Mouse (Mus musculus) heart, embryonic 12.5 days (tissue): ENCODE data around the gene Syt16. TPM values are rescaled to one million over a fixed set of nuclear protein-coding genes. Genes with fewer than 3 reads are reported as not detected.

Experiments used
- ATAC-seq: fragments of 200-750 bp; cut with Nextera tagmentation; 2 replicates; pipeline ENCODE4 v1.8.0; 2017; ENCODE audit warnings: moderate TSS enrichment, moderate library complexity; ENCODE audit not compliant: insufficient number of reproducible peaks, low FRiP score
- H3K27ac ChIP-seq: fragments of 300-500 bp; sonication (generic); 2 replicates; pipeline ENCODE4 v1.5.1; 2016; ENCODE audit warnings: mild to moderate bottlenecking, moderate library complexity; ENCODE audit not compliant: poor library complexity, severe bottlenecking
- H3K27me3 ChIP-seq: fragments of 300-500 bp; sonication (generic); replicated peaks from 2 replicates; pipeline ENCODE4 v1.6.1; 2016; ENCODE audit warnings: mild to moderate bottlenecking, moderate library complexity
- H3K36me3 ChIP-seq: fragments of 300-500 bp; sonication (generic); 2 replicates; pipeline ENCODE4 v1.6.1; 2016; ENCODE audit warnings: mild to moderate bottlenecking, moderate library complexity
- H3K4me1 ChIP-seq: fragments of 300-500 bp; sonication (generic); replicated peaks from 2 replicates; pipeline ENCODE4 v1.6.1; 2016; ENCODE audit warnings: mild to moderate bottlenecking
- H3K4me2 ChIP-seq: fragments of 300-500 bp; sonication (generic); 2 replicates; pipeline ENCODE4 v1.6.1; 2016; ENCODE audit warnings: mild to moderate bottlenecking, moderate library complexity
- H3K4me3 ChIP-seq: fragments of 300-500 bp; sonication (generic); 2 replicates; pipeline ENCODE4 v1.5.1; 2016; ENCODE audit warnings: mild to moderate bottlenecking
- H3K9ac ChIP-seq: fragments of 300-500 bp; sonication (generic); 2 replicates; pipeline ENCODE4 v1.6.1; 2016; ENCODE audit warnings: mild to moderate bottlenecking, moderate library complexity
- H3K9me3 ChIP-seq: fragments of 300-500 bp; sonication (generic); replicated peaks from 2 replicates; pipeline ENCODE4 v1.6.1; 2016; ENCODE audit warnings: mild to moderate bottlenecking, moderate library complexity
- WGBS: fragments of 180-500 bp; shearing (Covaris S2); methylation state at CpG from one replicate; pipeline ENCODE4 v1.1.7; 2016; 5-methylcytosine and 5-hydroxymethylcytosine counted together
- polyA plus RNA-seq: library from polyadenylated mRNA; unstranded; fragments of >200 nt; fragmentation: Nextera tagmentation; extraction: Ambion mirVana; gene quantifications from 2 replicates; pipeline ENCODE4 v1.2.1, GENCODE M21; 2016

The Syt16 gene
- polyA plus RNA-seq, 1 experiment from 2014 or later = 0.33 TPM

DNA sequence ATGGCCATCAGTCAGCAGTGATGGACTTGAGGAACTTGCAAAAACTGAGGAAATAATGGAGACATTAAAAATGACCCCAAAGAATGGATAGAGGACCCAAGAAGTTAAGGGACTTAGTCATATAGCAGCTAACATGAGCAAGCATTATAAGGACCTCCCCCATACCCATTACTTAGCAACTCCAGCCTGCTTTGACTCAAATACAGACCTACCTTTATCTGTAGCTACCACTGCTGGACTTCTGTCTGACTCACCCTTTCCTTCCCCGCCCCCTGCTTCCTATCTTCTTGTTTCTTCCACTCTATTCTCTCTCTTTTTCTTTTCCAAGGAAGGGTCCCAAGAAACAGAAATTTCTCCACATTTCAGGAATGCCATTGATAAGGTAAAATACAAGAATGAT is 223.2 kb downstream of the Syt16 start:
- Histone ChIP-seq H3K9me3 (no peaks in the 10 kb centered on the region), H3K9ac (no peak overlapping the region), H3K4me3 (no peak overlapping the region), H3K27me3 (no peaks in the 10 kb centered on the region), H3K4me2 (no peak overlapping the region), H3K36me3 (no peaks in the 10 kb centered on the region), H3K4me1 (no peaks in the 10 kb centered on the region), H3K27ac (no peak overlapping the region)
- ATAC-seq = peak; percentile 89
- 63% methylated on average over 1 of the region's 1 CpGs for WGBS

DNA sequence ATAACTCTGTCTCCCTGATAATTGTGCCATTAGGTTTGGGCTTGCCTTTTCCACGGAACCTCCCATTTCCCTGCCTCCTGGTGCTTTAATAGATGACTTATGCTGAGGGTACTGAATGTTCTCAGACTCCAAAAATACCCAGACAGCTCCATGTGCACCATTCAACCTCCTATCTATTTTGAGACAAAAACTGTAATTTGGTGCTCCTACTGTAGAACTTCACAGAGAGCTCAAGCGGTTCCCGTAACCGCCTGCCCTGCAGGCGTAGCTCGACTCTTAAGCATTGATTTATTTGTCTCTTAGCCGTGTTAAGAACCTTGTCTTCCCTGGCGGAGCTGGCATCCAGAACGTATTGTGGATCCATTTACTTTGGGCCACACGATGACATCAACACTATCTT is 233.3 kb downstream of the Syt16 start:
- H3K27ac ChIP-seq = no peak overlapping the region
- H3K4me2 ChIP-seq = no peak overlapping the region
- ATAC-seq = no peak
- H3K4me3 ChIP-seq = no peak overlapping the region
- no peaks in the 10 kb centered on the region for H3K36me3 ChIP-seq
- 80% methylated on average over 10 of the region's 10 CpGs for WGBS
- no peaks in the 10 kb centered on the region for H3K4me1 ChIP-seq
- no peaks in the 10 kb centered on the region for H3K27me3 ChIP-seq
- H3K9ac ChIP-seq = no peak overlapping the region
- no peaks in the 10 kb centered on the region for H3K9me3 ChIP-seq

DNA sequence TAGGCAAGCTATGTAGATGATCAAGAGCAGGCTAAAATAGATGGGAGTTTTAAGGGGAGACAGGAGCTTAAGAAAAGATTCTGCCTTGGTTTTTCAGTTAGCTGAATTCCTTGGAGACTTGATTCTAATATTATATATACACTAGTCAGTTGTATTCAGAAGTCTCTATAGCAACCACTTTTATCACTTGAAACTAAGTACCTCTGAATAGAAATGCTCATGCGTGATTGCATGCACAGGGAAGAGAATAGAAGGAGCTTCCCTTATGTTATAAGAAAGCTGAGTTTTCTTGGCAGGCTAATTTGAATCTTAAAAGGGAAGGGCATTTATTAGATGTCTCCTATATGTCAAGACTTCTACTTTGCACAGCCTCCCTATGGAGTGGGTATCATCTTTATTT is 235.4 kb downstream of the Syt16 start:
- H3K4me2 ChIP-seq = no peak overlapping the region
- H3K27ac ChIP-seq = no peak overlapping the region
- H3K4me3 ChIP-seq = no peak overlapping the region
- WGBS = 65% methylated on average over 1 of the region's 1 CpGs
- no peaks in the 10 kb centered on the region for H3K36me3 ChIP-seq
- no peak overlapping the region for H3K9ac ChIP-seq
- H3K4me1 ChIP-seq = no peaks in the 10 kb centered on the region
- no peaks in the 10 kb centered on the region for H3K27me3 ChIP-seq
- no peak for ATAC-seq
- H3K9me3 ChIP-seq = no peaks in the 10 kb centered on the region

DNA sequence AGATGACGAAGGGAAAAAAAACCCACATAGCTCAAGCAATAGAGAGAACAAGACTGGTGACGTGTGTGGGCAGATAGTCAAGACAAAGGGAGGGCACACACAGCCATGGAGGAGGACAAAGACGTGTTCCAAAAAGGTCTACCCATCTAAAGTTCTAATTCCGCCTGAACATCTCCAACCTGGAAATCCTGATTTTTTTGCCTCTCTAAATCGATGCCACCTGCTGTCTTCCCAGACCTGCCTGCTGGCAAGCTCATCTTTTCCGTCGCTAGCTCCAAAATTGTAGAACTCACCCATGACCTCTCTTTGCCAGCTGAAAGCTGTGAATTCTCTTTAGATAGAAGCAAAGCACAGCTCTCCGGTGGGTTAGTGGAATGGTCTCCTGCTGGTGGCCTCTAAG is 238.7 kb downstream of the Syt16 start:
- H3K4me1 ChIP-seq = no peaks in the 10 kb centered on the region
- H3K9ac ChIP-seq = no peak overlapping the region
- WGBS = 79% methylated on average over 8 of the region's 8 CpGs
- H3K36me3 ChIP-seq = no peaks in the 10 kb centered on the region
- no peak overlapping the region for H3K4me3 ChIP-seq
- no peak for ATAC-seq
- H3K9me3 ChIP-seq = no peaks in the 10 kb centered on the region
- H3K27ac ChIP-seq = no peak overlapping the region
- no peak overlapping the region for H3K4me2 ChIP-seq
- H3K27me3 ChIP-seq = no peaks in the 10 kb centered on the region

DNA sequence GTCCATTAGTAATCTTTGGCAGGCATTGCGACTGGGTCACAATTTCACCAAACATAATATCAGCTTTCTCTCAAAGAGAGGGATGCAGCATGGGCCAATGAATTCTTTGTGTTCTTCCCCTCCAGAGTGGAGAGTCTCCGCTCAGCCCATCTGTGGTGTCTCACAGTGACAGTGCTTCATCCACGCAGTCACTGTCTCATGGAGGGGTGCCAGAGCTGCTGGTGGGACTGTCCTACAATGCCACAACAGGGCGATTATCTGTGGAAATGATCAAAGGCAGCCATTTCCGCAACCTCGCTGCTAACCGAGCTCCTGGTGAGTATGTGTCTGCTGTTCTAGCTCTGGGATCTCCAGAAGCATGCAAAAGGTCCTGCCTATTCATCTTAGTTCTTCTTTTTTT is 240.6 kb downstream of the Syt16 start:
- Histone ChIP-seq H3K27me3 (no peaks in the 10 kb centered on the region), H3K4me1 (no peaks in the 10 kb centered on the region), H3K9me3 (no peaks in the 10 kb centered on the region), H3K36me3 (no peaks in the 10 kb centered on the region), H3K4me3 (no peak overlapping the region), H3K9ac (no peak overlapping the region), H3K27ac (no peak overlapping the region), H3K4me2 (no peak overlapping the region)
- no peak for ATAC-seq
- WGBS = 69% methylated on average over 7 of the region's 7 CpGs

DNA sequence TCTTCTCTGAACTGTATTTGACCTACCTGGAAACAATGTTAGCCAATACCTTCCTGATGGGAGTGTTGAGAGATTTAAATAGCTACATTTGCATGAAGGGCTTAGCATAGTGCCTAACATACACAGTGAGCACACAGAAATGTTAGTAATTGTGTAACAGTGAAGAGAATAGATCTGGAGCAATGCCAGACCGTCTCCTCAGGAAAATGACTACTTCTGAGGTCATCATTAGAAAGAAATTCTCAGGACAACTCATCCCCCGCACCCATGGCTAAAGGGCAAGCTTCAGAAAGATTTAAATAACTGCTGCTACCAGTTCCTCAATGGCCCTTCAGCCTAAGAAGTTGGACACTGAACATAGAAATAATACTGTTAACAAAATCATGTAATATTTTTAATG is 241.3 kb downstream of the Syt16 start:
- Histone ChIP-seq H3K4me3 (no peak overlapping the region), H3K27ac (no peak overlapping the region), H3K9ac (no peak overlapping the region), H3K4me2 (no peak overlapping the region), H3K4me1 (no peaks in the 10 kb centered on the region), H3K27me3 (no peaks in the 10 kb centered on the region), H3K36me3 (no peaks in the 10 kb centered on the region), H3K9me3 (no peaks in the 10 kb centered on the region)
- WGBS = 61% methylated on average over 2 of the region's 2 CpGs
- no peak for ATAC-seq

DNA sequence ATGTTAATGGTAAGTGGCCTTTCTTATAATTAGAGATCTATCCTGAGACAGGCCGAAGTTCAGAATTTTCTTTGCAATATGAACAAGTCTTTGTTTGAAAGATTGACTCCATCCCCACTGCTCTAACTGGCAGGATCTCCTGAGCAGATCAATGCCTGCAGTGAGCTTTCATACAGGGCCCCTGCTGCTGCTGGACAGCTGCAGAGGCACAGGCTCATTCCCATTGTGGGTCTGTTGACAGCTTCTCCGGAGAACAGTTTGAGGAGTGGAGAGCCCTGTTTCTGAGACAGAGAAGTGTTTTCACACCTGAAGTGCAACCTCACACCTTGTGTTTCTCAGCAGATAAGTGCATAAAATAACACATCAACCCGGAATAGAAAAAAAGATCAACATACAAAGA is 267.4 kb downstream of the Syt16 start:
- Histone ChIP-seq H3K9me3 (no peaks in the 10 kb centered on the region), H3K4me1 (no peaks in the 10 kb centered on the region), H3K27ac (no peak overlapping the region), H3K36me3 (no peaks in the 10 kb centered on the region), H3K4me2 (no peak overlapping the region), H3K27me3 (no peaks in the 10 kb centered on the region), H3K9ac (no peak overlapping the region), H3K4me3 (no peak overlapping the region)
- ATAC-seq = no peak
- 54% methylated on average over 3 of the region's 3 CpGs for WGBS

DNA sequence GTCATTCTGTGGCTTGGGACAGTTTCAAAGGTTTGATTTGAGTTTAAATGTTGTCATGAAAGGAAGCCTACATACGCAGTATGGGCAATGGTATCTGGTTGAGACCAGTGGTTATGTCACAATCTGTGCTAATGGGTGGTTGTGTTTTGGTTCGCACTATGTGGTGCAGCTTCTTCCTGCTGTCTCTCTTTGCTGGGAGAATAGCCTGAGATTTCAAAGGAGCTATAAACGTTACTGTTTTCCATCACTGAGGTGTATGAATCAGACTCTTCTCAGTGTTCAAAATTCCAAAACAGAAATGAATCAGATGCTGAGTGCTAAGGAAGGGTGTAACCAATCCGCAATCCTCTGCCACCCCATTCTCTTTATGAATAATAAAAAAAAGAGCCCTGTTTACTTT is 269.6 kb downstream of the Syt16 start:
- 83% methylated on average over 4 of the region's 4 CpGs for WGBS

DNA sequence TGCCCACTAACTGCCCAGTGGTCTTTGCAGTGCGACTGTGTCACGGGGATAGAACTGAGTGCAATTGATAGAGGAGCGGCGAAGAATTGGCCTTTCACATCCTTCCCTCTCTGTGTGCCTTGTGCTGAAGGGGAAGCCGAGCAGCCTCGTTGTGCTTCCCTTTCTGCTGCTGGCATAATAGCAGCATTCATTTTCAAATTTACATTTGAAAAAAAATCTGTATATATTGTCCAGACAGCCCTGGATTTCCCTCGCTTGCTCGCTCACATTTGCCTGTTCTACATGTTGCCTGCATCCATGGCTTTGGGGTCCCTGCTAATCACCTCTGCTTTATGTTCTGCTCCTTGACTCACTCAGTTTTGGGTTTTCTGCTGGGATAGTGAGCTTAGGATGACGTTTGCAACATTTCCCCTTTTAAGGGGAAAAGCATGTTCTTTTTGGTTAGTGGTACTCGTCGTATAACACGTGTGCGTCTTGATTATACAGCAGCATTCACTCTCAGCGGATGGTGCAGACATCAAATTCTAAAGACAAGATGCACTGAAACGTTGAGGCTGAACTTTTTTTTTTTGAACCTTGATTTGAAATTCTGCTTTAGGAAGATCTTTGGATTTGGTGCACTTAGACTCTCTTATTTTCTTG is 271.3 kb downstream of the Syt16 start:
- Histone ChIP-seq H3K4me3 (no peak overlapping the region), H3K9me3 (no peaks in the 10 kb centered on the region), H3K9ac (no peak overlapping the region), H3K27me3 (no peaks in the 10 kb centered on the region), H3K36me3 (no peaks in the 10 kb centered on the region), H3K27ac (no peak overlapping the region), H3K4me2 (no peak overlapping the region), H3K4me1 (no peaks in the 10 kb centered on the region)
- WGBS = 85% methylated on average over 15 of the region's 15 CpGs
- no peak for ATAC-seq

More for the DNA sequence above, 269.6 kb downstream of the Syt16 start:
- Histone ChIP-seq H3K4me2 (no peak overlapping the region), H3K27ac (no peak overlapping the region), H3K9ac (no peak overlapping the region), H3K4me1 (no peaks in the 10 kb centered on the region), H3K4me3 (no peak overlapping the region), H3K9me3 (no peaks in the 10 kb centered on the region), H3K27me3 (no peaks in the 10 kb centered on the region), H3K36me3 (no peaks in the 10 kb centered on the region)
- ATAC-seq = no peak

DNA sequence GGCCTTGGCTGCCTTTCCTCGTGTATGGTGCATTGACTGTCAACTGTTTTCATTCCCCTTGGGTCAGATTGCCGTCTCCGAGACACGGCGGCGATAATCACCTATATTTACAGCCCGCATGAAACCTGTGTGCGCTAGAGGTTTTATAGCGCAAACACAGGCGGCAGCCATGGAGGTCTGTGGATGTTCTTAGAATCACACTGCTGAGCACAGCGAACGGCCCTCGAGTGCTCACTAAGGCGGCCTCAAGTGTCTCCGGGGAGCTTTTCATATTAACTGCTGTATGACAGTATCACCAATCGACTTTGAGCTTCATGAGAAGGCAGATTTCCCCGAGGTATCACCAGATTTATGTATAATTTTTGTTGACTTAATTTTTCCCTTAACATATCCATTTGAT is 275.1 kb downstream of the Syt16 start:
- Histone ChIP-seq H3K27ac (no peak overlapping the region), H3K9ac (no peak overlapping the region), H3K4me1 (no peaks in the 10 kb centered on the region), H3K9me3 (no peaks in the 10 kb centered on the region), H3K27me3 (no peaks in the 10 kb centered on the region), H3K4me2 (no peak overlapping the region), H3K4me3 (no peak overlapping the region), H3K36me3 (no peaks in the 10 kb centered on the region)
- WGBS = 83% methylated on average over 17 of the region's 17 CpGs
- ATAC-seq = no peak

DNA sequence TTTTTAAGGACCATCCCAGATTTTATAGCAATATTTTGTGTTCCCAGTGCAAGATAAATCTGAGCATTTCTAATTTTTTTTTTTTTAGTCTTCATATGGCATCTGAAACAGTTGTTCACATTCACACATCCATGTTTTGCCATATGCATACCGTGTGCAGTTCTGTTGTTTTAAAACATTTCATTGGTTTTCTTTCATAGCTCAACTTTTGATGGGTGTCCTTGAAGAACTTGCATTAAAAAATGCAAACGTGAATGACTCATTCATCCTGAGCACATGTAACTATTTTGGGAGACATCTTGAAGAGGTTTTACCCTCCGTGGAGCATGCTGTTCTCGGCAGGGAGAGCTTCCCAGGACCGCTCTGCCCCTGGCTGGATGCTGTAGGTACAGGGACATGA is 279.8 kb downstream of the Syt16 start:
- no peaks in the 10 kb centered on the region for H3K36me3 ChIP-seq
- no peak overlapping the region for H3K9ac ChIP-seq
- no peak overlapping the region for H3K4me3 ChIP-seq
- H3K4me1 ChIP-seq = no peaks in the 10 kb centered on the region
- peaks cover 4% of the 10 kb centered on the region for H3K27me3 ChIP-seq
- no peak overlapping the region for H3K27ac ChIP-seq
- no peak for ATAC-seq
- 58% methylated on average over 5 of the region's 5 CpGs for WGBS
- H3K4me2 ChIP-seq = no peak overlapping the region
- H3K9me3 ChIP-seq = 0 out of 2 replicates have a peak, but pooled peaks cover 3% of the 10 kb centered on the region

DNA sequence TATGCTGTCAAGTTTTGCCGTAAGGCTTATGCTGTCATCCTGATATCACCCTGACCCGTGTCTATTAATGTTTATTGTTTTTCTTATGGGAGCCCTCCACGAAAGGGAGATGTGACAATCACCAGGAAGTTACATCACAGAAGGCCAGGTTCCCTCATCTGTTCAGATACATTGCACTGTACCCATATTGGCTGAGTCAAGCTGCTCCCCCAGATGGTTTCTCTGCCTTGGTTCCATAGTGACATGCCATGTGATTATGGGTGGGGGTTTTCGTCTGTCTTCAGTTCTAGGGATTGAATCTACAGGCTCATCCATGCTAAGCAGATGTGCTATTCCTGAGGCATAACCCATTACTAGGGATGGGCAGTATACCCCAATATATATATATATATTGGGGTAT is 283.9 kb downstream of the Syt16 start:
- ATAC-seq = no peak
- H3K36me3 ChIP-seq = no peaks in the 10 kb centered on the region
- 56% methylated on average over 4 of the region's 4 CpGs for WGBS
- no peak overlapping the region for H3K4me3 ChIP-seq
- peaks cover 24% of the 10 kb centered on the region for H3K27me3 ChIP-seq
- H3K27ac ChIP-seq = no peak overlapping the region
- no peak overlapping the region for H3K9ac ChIP-seq
- H3K4me1 ChIP-seq = peaks cover 5% of the 10 kb centered on the region; the same call in 1 of the 2 replicates
- no peak overlapping the region for H3K4me2 ChIP-seq
- H3K9me3 ChIP-seq = 0 out of 2 replicates have a peak, but pooled peaks cover 3% of the 10 kb centered on the region
